Mouse (Mus musculus) G1E (cell line): ENCODE measurements around the gene Faf1. TPM values are rescaled to one million over a fixed set of nuclear protein-coding genes. Genes with fewer than 3 reads are reported as not detected.

Experiments used
- ATAC-seq: 2 replicates; pipeline ENCODE4 v1.8.0; 2016; ENCODE audit warnings: mild to moderate bottlenecking; ENCODE audit not compliant: insufficient number of reproducible peaks, poor library complexity, low FRiP score, severe bottlenecking; ENCODE audit errors: extremely low read depth
- DNase-seq: peaks from one replicate; pipeline ENCODE4 v3.0.0; 2012; ENCODE audit warnings: low spot score
- H3K27me3 ChIP-seq: 2 replicates; pipeline ENCODE4 v1.6.1; 2012; ENCODE audit warnings: mild to moderate bottlenecking, low read length, inconsistent platforms; ENCODE audit not compliant: insufficient read depth
- H3K36me3 ChIP-seq: replicated peaks from 2 replicates; pipeline ENCODE3; 2012; ENCODE audit warnings: mild to moderate bottlenecking, inconsistent platforms
- H3K4me1 ChIP-seq: 2 replicates; pipeline ENCODE4 v1.6.1; 2012; ENCODE audit warnings: low read depth, low read length, inconsistent platforms, mixed read lengths; ENCODE audit not compliant: insufficient read depth
- H3K4me3 ChIP-seq: 2 replicates; pipeline ENCODE4 v1.5.1; 2012; ENCODE audit warnings: low read depth, mild to moderate bottlenecking, inconsistent platforms, low read length, moderate library complexity, mixed read lengths
- H3K9me3 ChIP-seq: replicated peaks from 2 replicates; pipeline ENCODE4 v1.6.1; 2012; ENCODE audit warnings: inconsistent platforms
- CTCF ChIP-seq: IDR thresholded peaks from 2 replicates; pipeline ENCODE4 v1.5.1; 2012; ENCODE audit warnings: low read depth, low read length, inconsistent platforms, mixed read lengths
- GATA1 ChIP-seq: IDR thresholded peaks from 2 replicates; pipeline ENCODE4 v1.6.1; 2012; ENCODE audit warnings: borderline replicate concordance, low read length, inconsistent platforms, mixed read lengths
- GATA2 ChIP-seq: IDR thresholded peaks from 2 replicates; pipeline ENCODE4 v1.6.1; 2012; ENCODE audit warnings: low read depth, low read length, inconsistent platforms, borderline replicate concordance
- POLR2AphosphoS5 ChIP-seq: IDR thresholded peaks from 2 replicates; pipeline ENCODE4 v1.6.1; 2012; ENCODE audit warnings: low read depth, low read length, inconsistent platforms; ENCODE audit not compliant: insufficient replicate concordance
- TAL1 ChIP-seq: conservative IDR thresholded peaks from 2 replicates; pipeline ENCODE4 v1.6.1; 2012; ENCODE audit warnings: low read depth, low read length, inconsistent platforms, mixed read lengths
- polyA plus RNA-seq: library from polyadenylated mRNA; stranded (reverse); fragments of >175 nt; gene quantifications from 2 replicates; pipeline ENCODE4 v1.2.3, GENCODE M21; 2012
- total RNA-seq, 2 experiments: library from RNA; stranded (forward) in 1 of 2; stranded (reverse) in 1 of 2; fragments of 200-1000 nt in 1 of 2; fragments of >200 nt in 1 of 2; fragmentation: Nextera tagmentation in 1 of 2; gene quantifications; 2 replicates each; pipeline ENCODE4 v1.2.3; 2014 to 2017

Gene Faf1
- total and polyA plus RNA-seq, 3 experiments = 7.1 to 71.9 (median 65.0) TPM

GRCm38 (mm10) chr4:109980321-109981082, 304.1 kb downstream of the Faf1 start:
- no peaks in the 10 kb centered on the region; the same call in 1 of the 2 replicates for H3K27me3 ChIP-seq
- no peaks in the 10 kb centered on the region; the same call in 1 of the 2 replicates for H3K4me1 ChIP-seq
- peak overlapping the region; percentile 32; the same call in 1 of the 2 replicates for H3K4me3 ChIP-seq
- peaks cover 89% of the 10 kb centered on the region for H3K9me3 ChIP-seq
- H3K36me3 ChIP-seq = peaks cover 6% of the 10 kb centered on the region
- no peak for ATAC-seq
- TF ChIP-seq CTCF (no peak), GATA1 (no peak), POLR2AphosphoS5 (no peak), GATA2 (no peak), TAL1 (no peak)
- no peak for DNase-seq

GRCm38 (mm10) chr4:109981083-109981870, 304.9 kb downstream of the Faf1 start:
- H3K9me3 ChIP-seq = peaks cover 82% of the 10 kb centered on the region
- H3K4me1 ChIP-seq = no peaks in the 10 kb centered on the region; the same call in 1 of the 2 replicates
- DNase-seq = no peak
- peaks cover 6% of the 10 kb centered on the region for H3K36me3 ChIP-seq
- no peak overlapping the region for H3K4me3 ChIP-seq
- no peaks in the 10 kb centered on the region; the same call in 1 of the 2 replicates for H3K27me3 ChIP-seq
- ATAC-seq = no peak
- TF ChIP-seq GATA1 (no peak), GATA2 (no peak), POLR2AphosphoS5 (no peak), TAL1 (no peak), CTCF (no peak)

- Histone ChIP-seq H3K4me1 (no peaks in the 10 kb centered on the region; the same call in 1 of the 2 replicates), H3K27me3 (no peaks in the 10 kb centered on the region; the same call in 1 of the 2 replicates), H3K4me3 (peak overlapping the region; percentile 20; the same call in 1 of the 2 replicates), H3K9me3 (peaks cover 74% of the 10 kb centered on the region), H3K36me3 (peaks cover 6% of the 10 kb centered on the region)
- ATAC-seq (no peak), DNase-seq (no peak)
- no peak for TF ChIP-seq CTCF
- no peak for TF ChIP-seq TAL1
- no peak for TF ChIP-seq GATA2
- no peak for TF ChIP-seq GATA1
- TF ChIP-seq POLR2AphosphoS5 = no peak
These were observed 305.7 kb downstream of the Faf1 start for GRCm38 (mm10) chr4:109981871-109982680.

- DNase-seq = no peak
- ATAC-seq = no peak
- no peaks in the 10 kb centered on the region for H3K27me3 ChIP-seq
These were observed 306.4 kb downstream of the Faf1 start for GRCm38 (mm10) chr4:109982681-109983265.

GRCm38 (mm10) chr4:109983281-109984001, 307.1 kb downstream of the Faf1 start:
- Histone ChIP-seq H3K27me3 (no peaks in the 10 kb centered on the region), H3K9me3 (peaks cover 60% of the 10 kb centered on the region), H3K4me3 (no peak overlapping the region), H3K4me1 (no peaks in the 10 kb centered on the region; the same call in 1 of the 2 replicates), H3K36me3 (peaks cover 6% of the 10 kb centered on the region)
- DNase-seq = no peak
- ATAC-seq = no peak
- no peak for TF ChIP-seq CTCF
- no peak for TF ChIP-seq GATA1

More at GRCm38 (mm10) chr4:109982681-109983265, 306.4 kb downstream of the Faf1 start:
- TF ChIP-seq CTCF = no peak
- TF ChIP-seq GATA2 = no peak
- no peak for TF ChIP-seq GATA1
- no peak for TF ChIP-seq TAL1
- no peak for TF ChIP-seq POLR2AphosphoS5
- H3K9me3 ChIP-seq = peaks cover 67% of the 10 kb centered on the region
- no peaks in the 10 kb centered on the region; the same call in 1 of the 2 replicates for H3K4me1 ChIP-seq
- H3K36me3 ChIP-seq = peaks cover 6% of the 10 kb centered on the region
- no peak overlapping the region; the same call in 1 of the 2 replicates for H3K4me3 ChIP-seq
